Mouse (Mus musculus) cerebellum, adult (tissue): ENCODE data around the gene Babam2.
"Not testable (repeated sequence)": the region's sequence is repeated elsewhere in the genome, so short reads cannot be mapped to it uniquely, and the experiment has no call there.

ENCODE experiments used
- ATAC-seq: cut with Nextera tagmentation; 2 replicates; pipeline ENCODE4 v1.9.2; 2017; ENCODE audit warnings: mild to moderate bottlenecking, moderate library complexity, mixed read lengths; ENCODE audit not compliant: insufficient number of reproducible peaks, low FRiP score, low TSS enrichment

Babam2 gene

GRCm38 (mm10) chr5:31824126-31824525 is 126.6 kb downstream of the Babam2 start:
- no peak for ATAC-seq

- ATAC-seq, result no peak
Observed at GRCm38 (mm10) chr5:31827304-31827703, 129.8 kb downstream of the Babam2 start.

DNA sequence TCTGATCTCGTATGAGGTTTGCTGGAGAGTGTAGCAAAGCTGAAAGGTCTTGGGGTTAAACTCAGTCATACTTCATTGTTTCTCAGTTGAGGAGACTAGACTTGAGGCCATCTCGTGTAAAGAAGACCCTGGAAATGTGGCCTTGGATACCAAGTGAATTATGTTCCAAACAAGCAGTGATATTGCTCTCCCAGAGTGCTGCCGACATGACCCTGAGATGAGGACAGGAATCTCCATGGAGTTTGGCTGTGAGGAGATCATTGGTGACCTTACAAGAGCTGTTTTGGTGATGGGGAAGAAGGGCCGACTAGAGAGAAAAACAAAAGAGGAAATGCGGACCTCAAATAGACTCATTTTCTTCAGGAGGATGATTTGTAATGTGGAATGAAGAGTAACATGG is 130.4 kb downstream of the Babam2 start:
- ATAC-seq, result no peak

- ATAC-seq, result no peak
Observed at GRCm38 (mm10) chr5:31828747-31829146, 131.3 kb downstream of the Babam2 start.

- ATAC-seq, result no peak
Observed at GRCm38 (mm10) chr5:31829588-31829987, 132.1 kb downstream of the Babam2 start.

DNA sequence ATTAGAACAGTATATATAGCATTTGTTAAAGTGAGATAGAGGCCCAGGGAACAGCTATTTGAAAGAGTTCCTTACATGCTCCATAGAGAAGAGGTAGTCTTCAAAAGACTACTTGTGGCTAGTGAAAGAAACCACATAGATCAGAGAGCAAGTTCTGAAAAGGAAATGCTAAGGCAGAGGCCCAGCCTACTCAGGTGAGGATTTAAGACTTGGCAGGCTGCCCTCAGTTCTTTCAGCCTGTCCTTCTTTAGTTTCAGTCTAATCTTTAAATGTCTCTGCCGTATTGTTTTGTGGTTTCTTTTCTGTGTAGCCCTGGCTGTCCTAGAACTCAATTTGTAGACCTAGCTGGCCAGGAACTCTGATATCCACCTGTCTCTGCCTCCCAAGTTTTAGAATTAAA is 134.1 kb downstream of the Babam2 start:
- ATAC-seq, result no peak

DNA sequence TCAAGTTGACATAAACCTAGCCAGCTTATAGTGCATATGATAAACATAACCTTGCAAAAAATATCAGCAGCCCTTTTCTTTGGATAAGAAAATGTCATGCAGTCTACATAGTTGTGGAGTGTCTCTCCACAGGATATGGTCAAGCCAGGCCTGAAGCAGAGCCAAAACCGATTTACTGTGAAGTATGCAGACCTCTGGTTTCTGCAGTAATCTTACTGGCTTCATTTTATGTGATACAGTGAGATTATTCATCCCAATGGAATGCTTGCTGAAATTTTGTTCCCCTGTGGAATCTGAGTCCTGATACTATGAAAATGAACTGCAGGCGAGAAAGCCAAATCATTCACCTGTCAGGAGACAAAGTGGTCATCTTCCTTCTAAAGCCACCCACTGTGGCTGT is 138.2 kb downstream of the Babam2 start:
- no peak for ATAC-seq

GRCm38 (mm10) chr5:31839973-31840372 is 142.5 kb downstream of the Babam2 start:
- ATAC-seq, result no peak

DNA sequence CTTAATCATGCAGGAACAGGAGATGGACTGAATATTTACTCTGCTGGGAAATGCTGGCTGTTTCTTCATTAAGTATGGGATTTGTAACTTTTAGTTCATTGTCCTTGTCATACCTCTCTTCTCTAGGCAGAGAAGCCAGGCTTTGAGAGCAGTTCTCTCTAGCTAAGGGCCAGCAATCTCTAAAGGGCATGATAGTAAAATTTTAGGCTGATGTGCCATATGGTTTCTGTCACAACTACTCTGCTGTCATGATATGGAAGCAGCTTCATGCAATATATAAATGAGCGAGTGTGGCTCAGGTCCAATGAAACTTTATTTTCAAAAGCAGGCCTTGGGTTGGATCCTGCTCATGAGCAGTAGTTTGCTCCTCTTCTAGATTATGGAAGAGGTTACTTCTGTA is 142.9 kb downstream of the Babam2 start:
- ATAC-seq, result no peak

- no peak for ATAC-seq
Observed at GRCm38 (mm10) chr5:31844856-31845255, 147.4 kb downstream of the Babam2 start.

GRCm38 (mm10) chr5:31846971-31847370 is 149.5 kb downstream of the Babam2 start:
- ATAC-seq, result no peak

GRCm38 (mm10) chr5:31848995-31849394 is 151.5 kb downstream of the Babam2 start:
- ATAC-seq, result no peak

GRCm38 (mm10) chr5:31852786-31853185 is 155.3 kb downstream of the Babam2 start:
- no peak for ATAC-seq

DNA sequence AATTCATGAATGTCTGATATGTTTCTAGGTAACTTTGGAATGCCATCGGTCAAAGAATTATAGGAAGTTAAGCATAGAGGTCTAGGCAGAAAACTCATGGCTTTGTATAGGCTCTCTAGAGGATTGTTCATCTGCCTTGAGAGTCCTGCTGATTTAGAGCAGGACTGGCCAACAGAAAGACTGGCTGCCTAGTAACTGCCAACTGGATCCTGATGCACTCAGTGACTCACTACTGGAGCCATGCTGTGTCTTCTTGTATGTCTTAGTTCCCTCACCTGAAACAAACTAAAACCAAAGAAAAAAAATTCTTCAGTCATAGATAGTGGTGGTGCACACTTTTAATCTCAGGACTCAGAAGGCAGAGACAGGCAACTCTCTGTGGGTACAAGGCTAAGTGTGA is 156.3 kb downstream of the Babam2 start:
- ATAC-seq, result no peak

DNA sequence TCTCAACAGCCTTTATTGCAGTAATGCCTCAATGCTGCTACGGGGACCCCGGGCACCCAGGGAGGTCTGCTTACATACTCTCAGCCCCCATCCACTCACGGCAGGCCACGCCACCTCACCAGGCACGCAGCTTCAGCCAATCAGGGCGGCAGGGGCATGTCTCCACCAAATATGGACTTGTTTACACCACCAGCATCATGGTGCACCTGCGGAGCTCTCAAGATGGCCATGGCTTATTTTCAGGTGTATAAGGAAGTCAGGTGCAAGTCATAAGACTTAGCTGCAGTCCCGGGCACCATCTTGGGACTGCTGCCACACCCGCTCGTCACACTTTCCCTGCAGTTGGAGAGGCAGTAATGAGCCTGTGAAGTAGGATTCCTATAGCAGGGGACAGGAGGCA is 161.4 kb downstream of the Babam2 start:
- not testable (repeated sequence) for ATAC-seq

DNA sequence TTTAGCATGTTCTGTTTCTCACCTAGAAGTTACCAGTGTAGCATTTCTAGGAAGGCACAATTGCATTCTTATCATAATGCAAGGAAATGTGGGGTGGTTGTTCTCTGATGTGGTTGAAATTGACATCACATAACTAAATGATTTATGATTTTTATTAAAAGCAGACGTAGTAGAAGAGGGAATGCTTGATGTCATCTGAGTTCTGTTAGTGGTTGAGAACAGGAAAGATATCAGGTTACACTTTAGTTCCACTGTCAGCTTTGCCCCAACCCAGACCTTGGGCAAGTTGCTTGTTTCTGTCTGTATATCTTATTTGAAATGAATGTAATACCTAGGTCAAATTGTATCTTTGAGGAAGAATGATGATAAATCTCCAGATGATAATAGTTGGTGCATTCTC is 162.9 kb downstream of the Babam2 start:
- ATAC-seq, result no peak

DNA sequence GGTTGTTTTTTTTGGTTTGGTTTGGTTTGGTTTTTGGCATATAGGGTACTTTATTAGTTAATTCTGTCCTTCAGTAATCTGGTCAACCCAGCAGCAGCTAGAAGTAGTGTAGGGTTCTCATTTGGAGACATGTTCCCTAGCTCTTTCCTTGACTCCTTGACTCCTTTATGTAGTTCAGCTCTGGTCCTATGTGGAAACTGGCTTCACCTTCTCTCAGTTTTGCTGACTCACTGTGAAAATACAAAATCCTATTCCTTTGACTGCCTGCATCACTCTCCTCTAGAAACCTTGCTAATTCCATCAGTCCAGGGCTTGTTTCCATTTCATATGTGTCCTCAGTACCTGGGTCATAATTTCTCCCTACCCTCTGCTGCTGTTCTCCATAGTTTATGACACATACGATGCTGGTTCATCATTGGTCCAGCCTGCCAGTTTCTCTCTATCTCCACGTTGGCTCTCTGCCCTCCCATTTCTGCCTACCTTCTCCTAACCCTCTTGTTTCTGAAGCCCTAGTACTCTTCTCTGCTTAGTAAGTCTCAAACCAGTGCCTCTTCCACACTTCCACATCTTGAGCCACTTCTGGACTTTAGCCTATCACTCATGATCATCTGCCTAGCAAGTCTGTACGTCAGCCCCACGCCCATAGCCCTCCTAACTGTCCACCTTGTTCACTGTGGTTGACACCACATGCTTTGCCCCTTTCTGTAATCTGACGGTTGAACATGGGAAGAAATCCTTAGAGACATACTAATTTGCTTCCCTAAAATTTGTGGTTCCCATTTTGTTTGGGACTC is 163.5 kb downstream of the Babam2 start:
- ATAC-seq, result no peak

DNA sequence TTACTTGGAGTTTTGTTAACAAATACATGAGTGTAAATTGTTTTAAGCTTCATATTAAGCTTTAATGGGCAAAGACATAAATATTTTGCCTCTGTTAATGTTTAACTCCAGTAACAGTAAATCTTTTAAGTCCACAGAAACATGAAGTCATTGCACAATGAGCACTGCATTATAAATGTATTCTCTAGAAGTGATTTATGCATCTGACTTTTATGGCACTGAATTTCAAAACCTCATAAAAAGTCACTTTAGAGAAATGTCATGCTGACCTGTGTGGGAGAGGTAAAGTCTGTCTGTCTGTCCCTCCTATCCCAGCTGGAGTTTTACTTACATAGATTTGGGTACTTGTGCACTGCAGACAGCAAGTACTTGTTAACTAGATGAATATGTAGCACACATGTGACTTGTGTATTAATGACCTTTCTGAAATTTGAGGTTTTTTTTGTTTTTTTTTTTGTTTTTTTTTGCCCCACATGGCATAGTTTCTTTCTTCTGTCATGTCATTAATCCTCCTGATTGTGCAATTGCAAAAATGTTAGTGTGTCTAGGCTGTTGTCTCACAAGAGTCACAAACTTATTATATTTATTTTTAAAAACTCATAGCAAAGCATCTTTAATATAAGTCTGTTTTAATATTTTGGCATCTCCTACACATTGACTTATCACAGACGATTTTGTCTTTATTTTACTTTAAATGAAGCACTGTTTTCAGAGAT is 165.4 kb downstream of the Babam2 start:
- no peak for ATAC-seq

- ATAC-seq, result no peak
Observed at GRCm38 (mm10) chr5:31864095-31864494, 166.6 kb downstream of the Babam2 start.

DNA sequence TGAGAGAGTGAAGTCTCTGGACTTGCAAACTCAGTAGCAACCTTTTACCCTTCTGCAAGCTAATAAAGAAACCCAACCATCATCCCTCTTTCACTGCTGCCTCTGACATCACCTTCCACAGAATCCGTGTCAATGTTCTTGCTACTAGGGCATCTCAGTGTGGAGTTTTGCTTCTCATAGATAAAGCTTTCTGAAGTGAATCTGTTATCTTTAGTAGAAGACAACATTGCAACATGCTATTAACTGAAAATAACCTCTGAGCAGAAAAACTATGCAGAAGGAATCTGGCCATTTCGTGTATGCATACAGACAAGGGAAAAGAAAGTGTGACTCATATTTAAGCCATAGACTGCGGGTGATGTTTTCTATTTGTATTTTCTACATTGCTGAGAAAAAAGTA is 168.6 kb downstream of the Babam2 start:
- no peak for ATAC-seq

- ATAC-seq, result no peak
Observed at GRCm38 (mm10) chr5:31870856-31871520, 173.5 kb downstream of the Babam2 start.
